Mouse (Mus musculus) limb, embryonic 14.5 days (tissue): ENCODE measurements around the gene Fmo6. TPM values are rescaled to one million over a fixed set of nuclear protein-coding genes. Genes with fewer than 3 reads are reported as not detected.

ENCODE experiments used
- ATAC-seq: fragments of 200-750 bp; cut with Nextera tagmentation; 2 replicates; pipeline ENCODE4 v1.8.0; 2017; ENCODE audit warnings: low read depth, moderate number of reproducible peaks, moderate TSS enrichment; ENCODE audit not compliant: low FRiP score
- DNase-seq: peaks from one replicate; pipeline ENCODE4 v3.0.0-alpha.2; 2015; ENCODE audit warnings: low spot score
- H3K27ac ChIP-seq: fragments of 300-500 bp; sonication (generic); replicated peaks from 2 replicates; pipeline ENCODE4 v1.5.1; 2014; ENCODE audit warnings: low read depth, mild to moderate bottlenecking, low read length, moderate library complexity, mixed read lengths
- H3K27me3 ChIP-seq: fragments of 300-500 bp; sonication (generic); 2 replicates; pipeline ENCODE4 v1.6.1; 2014; ENCODE audit warnings: low read length, mixed read lengths; ENCODE audit not compliant: control insufficient read depth, insufficient read depth
- H3K36me3 ChIP-seq: fragments of 300-500 bp; sonication (generic); 2 replicates; pipeline ENCODE4 v1.6.1; 2014; ENCODE audit warnings: mild to moderate bottlenecking, low read length, moderate library complexity, mixed read lengths; ENCODE audit not compliant: control insufficient read depth, insufficient read depth
- H3K4me1 ChIP-seq: fragments of 300-500 bp; sonication (generic); 2 replicates; pipeline ENCODE4 v1.6.1; 2014; ENCODE audit warnings: antibody characterized with exemption, low read length, mixed read lengths; ENCODE audit not compliant: control insufficient read depth, insufficient read depth
- H3K4me2 ChIP-seq: fragments of 300-500 bp; sonication (generic); replicated peaks from 2 replicates; pipeline ENCODE4 v1.6.1; 2014; ENCODE audit warnings: low read depth, mild to moderate bottlenecking, low read length, moderate library complexity; ENCODE audit not compliant: severe bottlenecking
- H3K4me3 ChIP-seq: fragments of 300-500 bp; sonication (generic); replicated peaks from 2 replicates; pipeline ENCODE4 v1.5.1; 2014; ENCODE audit warnings: low read length
- H3K9ac ChIP-seq: fragments of 300-500 bp; sonication (generic); 2 replicates; pipeline ENCODE4 v1.6.1; 2014; ENCODE audit warnings: mild to moderate bottlenecking, low read depth, low read length, moderate library complexity; ENCODE audit not compliant: severe bottlenecking
- H3K9me3 ChIP-seq: fragments of 300-500 bp; sonication (generic); 2 replicates; pipeline ENCODE4 v1.6.1; 2016; ENCODE audit warnings: low read length; ENCODE audit not compliant: control insufficient read depth
- POLR2A ChIP-seq: fragments of 200-500 bp; IDR thresholded peaks from 2 replicates; pipeline ENCODE4 v1.8.0; 2012; ENCODE audit warnings: inconsistent platforms, mild to moderate bottlenecking, moderate library complexity, borderline replicate concordance; ENCODE audit not compliant: insufficient read depth, insufficient read length; ENCODE audit errors: extremely low read depth
- WGBS: fragments of 180-500 bp; shearing (Covaris S2); extraction: QIAGEN DNeasy Blood & Tissue Kit; methylation state at CpG from one replicate; pipeline ENCODE4 v1.1.7; 2014; 5-methylcytosine and 5-hydroxymethylcytosine counted together
- polyA plus RNA-seq, 2 experiments: library from polyadenylated mRNA; depleted of rRNA in 1 of 2; stranded (reverse) in 1 of 2; unstranded in 1 of 2; fragments of >200 nt; fragmentation: Nextera tagmentation in 1 of 2; extraction: Ambion mirVana in 1 of 2; gene quantifications; 2 replicates each; pipeline versions ENCODE4 v1.2.1 to v1.2.3; 2012 to 2014

Fmo6 gene
- polyA plus RNA-seq (2012; rRNA removed) (1.1 and 1.4 TPM in 2 replicates), polyA plus RNA-seq (2014; fragmentation: Nextera tagmentation; extraction: Ambion mirVana) (0.84 and 0.85 TPM in 2 replicates)

DNA sequence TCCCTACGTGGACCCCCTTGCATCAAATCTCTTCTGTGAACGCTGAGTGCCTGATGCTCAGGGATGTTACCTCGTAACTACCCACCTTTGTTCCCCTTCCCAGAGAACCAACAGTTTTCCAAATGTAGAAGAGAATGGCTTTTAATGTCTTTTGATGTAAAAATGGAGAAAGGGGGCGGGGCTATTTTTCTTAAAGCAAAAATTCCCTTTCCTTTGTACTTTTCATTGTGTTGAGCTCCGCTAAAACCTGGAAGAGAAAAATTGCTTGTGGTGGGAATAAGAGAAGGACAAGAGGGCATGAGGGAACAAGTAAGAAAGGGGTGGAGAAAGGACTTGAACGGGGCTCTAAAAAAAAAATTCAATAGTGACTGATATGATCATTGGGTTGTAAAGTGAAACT lies at the start of gene Fmo6:
Fmo6 (minus strand) TSS at position 101 of the 400 bp plus-strand sequence.
- Histone ChIP-seq H3K4me2 (no peak within 1 kb of the TSS), H3K36me3 (no peaks in the 10 kb centered on the region), H3K4me1 (peaks cover 6% of the 10 kb centered on the region), H3K9ac (no peak within 1 kb of the TSS), H3K9me3 (no peaks in the 10 kb centered on the region), H3K4me3 (no peak within 1 kb of the TSS), H3K27me3 (0 out of 2 replicates have a peak, but pooled peaks cover 6% of the 10 kb centered on the region), H3K27ac (no peak within 1 kb of the TSS)
- TF ChIP-seq POLR2A: no peak
- WGBS: 77% methylated on average over 6 of the region's 6 CpGs
- DNase-seq (no peak), ATAC-seq (no peak)

DNA sequence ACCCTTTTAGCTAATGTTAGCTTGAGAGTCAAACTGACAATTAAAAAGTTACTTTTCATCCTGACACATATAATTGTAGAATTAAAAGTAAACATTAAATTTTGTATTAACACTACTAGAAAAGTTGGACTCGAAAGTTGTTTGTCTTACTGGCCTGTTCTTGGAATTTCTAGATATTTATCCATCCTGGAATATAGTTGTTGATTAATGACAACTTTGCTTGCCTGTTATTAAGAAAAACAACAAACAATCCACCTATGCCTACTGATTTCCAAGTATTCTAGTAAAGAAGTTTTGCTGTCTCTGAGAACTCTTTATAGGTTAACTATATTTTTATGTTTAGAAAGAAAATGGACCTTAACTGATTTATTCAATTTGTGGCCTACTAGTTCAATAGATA lies 49.5 kb upstream of the Fmo6 start:
- WGBS: 92% methylated on average over 1 of the region's 1 CpGs
- no peak for TF ChIP-seq POLR2A
- Histone ChIP-seq H3K27ac (no peak overlapping the region), H3K4me2 (no peak overlapping the region), H3K4me1 (no peaks in the 10 kb centered on the region), H3K4me3 (no peak overlapping the region), H3K9ac (no peak overlapping the region), H3K9me3 (no peaks in the 10 kb centered on the region), H3K27me3 (no peaks in the 10 kb centered on the region), H3K36me3 (no peaks in the 10 kb centered on the region)
- ATAC-seq (no peak), DNase-seq (no peak)

DNA sequence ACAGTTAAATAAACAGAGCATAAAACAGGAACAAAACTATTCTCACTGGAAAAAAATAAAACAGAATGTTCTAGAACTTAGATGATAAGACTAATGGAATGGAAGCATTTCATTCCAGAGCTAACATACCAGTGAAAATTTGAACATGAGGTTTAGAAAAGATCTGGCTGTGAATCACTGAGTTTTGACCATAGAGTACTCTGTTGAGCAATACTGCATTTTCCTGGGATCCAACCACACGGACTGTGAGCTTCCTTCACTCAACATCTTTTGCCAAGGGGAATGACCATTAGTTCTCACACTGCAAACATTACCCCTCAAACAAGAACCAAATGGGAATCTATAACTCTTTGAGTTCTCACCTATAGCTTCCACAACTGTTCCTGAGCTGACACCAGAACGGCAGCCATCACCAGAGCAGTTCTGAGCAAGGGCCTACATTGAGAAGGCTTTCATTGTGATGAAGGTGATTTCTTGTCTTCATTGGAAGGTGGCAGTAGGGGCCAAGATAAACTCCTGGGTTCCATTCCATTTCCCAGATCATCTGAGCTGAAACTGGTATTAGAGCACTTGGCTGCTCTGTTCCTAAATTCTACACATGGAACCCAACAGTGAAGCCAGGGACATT lies 48.9 kb upstream of the Fmo6 start:
- H3K4me2 ChIP-seq: no peak overlapping the region
- no peak overlapping the region for H3K27ac ChIP-seq
- ATAC-seq (no peak), DNase-seq (no peak)
- 92% methylated on average over 2 of the region's 2 CpGs for WGBS
- TF ChIP-seq POLR2A: no peak
- H3K9me3 ChIP-seq: no peaks in the 10 kb centered on the region
- no peak overlapping the region for H3K9ac ChIP-seq
- H3K4me3 ChIP-seq: no peak overlapping the region
- H3K36me3 ChIP-seq: no peaks in the 10 kb centered on the region
- no peaks in the 10 kb centered on the region for H3K4me1 ChIP-seq
- no peaks in the 10 kb centered on the region for H3K27me3 ChIP-seq

DNA sequence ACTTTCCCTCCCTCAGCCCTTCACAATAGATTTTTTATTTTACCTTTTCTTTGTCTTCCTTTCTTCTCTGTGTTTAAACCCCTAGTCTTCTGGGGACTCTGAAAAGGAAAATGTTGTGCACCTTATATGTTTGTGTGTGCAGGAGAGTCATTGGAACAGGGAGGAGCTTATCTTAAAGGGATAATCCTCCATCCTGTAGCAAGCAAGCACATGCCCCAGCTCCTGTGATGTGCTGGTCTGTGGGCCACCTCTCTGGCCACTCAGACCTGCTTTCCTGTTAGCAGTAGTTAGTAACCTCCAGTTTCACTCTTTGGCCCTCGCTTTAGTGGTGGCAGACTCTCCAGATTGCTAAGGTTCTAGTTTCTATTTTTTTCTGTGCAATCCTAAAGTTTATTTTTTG lies 47.1 kb upstream of the Fmo6 start, which contains the start of gene Fmo3:
Fmo3 (minus strand) TSS at position 101 of the 400 bp plus-strand sequence.
- H3K36me3 ChIP-seq: no peaks in the 10 kb centered on the region
- no peaks in the 10 kb centered on the region for H3K4me1 ChIP-seq
- WGBS: 88% methylated on average over 1 of the region's 1 CpGs
- DNase-seq (no peak), ATAC-seq (no peak)
- no peak within 1 kb of the TSS for H3K4me2 ChIP-seq
- H3K9me3 ChIP-seq: no peaks in the 10 kb centered on the region
- no peak within 1 kb of the TSS for H3K9ac ChIP-seq
- no peak within 1 kb of the TSS for H3K4me3 ChIP-seq
- no peak for TF ChIP-seq POLR2A
- H3K27ac ChIP-seq: no peak within 1 kb of the TSS
- no peaks in the 10 kb centered on the region for H3K27me3 ChIP-seq

DNA sequence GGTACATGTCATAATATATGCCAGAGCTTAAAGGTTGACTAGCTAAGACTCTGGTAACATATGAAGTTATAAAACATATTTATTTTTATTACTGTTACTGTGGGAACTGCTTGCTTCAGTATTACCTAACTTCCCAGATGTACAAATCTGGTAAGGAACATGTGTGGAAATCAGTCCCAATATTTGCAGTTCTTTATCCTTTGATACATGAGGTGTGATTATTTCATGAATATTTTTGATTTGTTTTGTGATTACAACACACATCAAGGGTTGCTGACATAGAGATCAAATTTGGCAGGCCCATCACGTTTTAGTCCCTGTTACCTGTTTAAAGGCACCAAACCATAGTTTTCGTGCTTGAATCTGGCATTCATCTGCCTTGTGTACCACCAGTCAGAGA lies 26.2 kb upstream of the Fmo6 start:
- H3K4me2 ChIP-seq: no peak overlapping the region
- no peak for DNase-seq
- ATAC-seq: no peak
- WGBS: 64% methylated on average over 2 of the region's 2 CpGs
- no peaks in the 10 kb centered on the region for H3K9me3 ChIP-seq
- no peak overlapping the region for H3K4me3 ChIP-seq
- no peak overlapping the region for H3K9ac ChIP-seq
- H3K27ac ChIP-seq: no peak overlapping the region
- TF ChIP-seq POLR2A: no peak
- no peaks in the 10 kb centered on the region for H3K4me1 ChIP-seq
- no peaks in the 10 kb centered on the region for H3K27me3 ChIP-seq
- no peaks in the 10 kb centered on the region for H3K36me3 ChIP-seq
